ENCODE assay signal across 11 mouse cellular contexts in the genomic region with DNA sequence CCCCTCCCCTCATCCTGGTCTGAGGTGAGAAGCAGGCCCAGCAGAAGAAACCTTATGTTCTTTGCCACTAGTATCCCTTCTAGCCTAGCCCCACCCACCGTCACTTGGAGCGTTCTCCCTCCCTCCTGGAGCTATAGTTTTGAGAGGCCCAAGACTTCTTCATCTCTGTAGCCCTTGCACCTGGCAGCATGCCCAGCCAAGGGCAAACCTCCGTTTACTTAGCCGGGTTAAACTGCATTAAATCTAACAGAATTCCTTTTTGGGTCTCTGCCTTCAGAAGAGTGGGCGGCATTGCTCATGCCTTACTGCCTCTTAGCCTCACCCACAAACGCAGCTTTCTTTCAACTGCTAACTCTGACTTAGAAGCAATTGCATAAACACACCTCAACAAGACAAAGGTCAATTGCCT.
DNase-seq lines count a peak whose midpoint lies in the region; ATAC-seq and TF ChIP-seq lines count a peak whose summit lies in the region.
"Had no signal": no experiment of that assay in that cellular context is flagged by ENCODE, and none has a peak within 500 bp of the region (broad histone marks: within the 10 kb centered on the region; RNA-seq: fewer than 3 reads in every experiment).

No protein-coding gene starts in this region.

- H3K4me2 ChIP-seq in limb, embryonic 14.5 days (replicated peaks; ENCODE audit: low read depth, low read length, severe bottlenecking), result no peak overlapping the region
- H3K4me2 ChIP-seq: embryonic facial prominence, embryonic 15.5 days had no signal

- 32% methylated on average over 6 of the region's 6 CpGs for WGBS in limb, embryonic 14.5 days

- TF ChIP-seq POLR2A in limb, embryonic 14.5 days (IDR thresholded peaks at IDR 0.05; ENCODE audit: borderline replicate concordance, extremely low read depth, insufficient read depth, insufficient read length), result no peak

- peak; percentile 65 for DNase-seq in 3T3-L1 (ENCODE audit: low read depth, low spot score)
- DNase-seq in ES-CJ7 (ENCODE audit: low read depth, low spot score), result peak; percentile 33
- peak; percentile 14 for DNase-seq in kidney, adult 11 months
- DNase-seq in limb, embryonic 14.5 days (ENCODE audit: low spot score), result peak; percentile 40
- DNase-seq in spleen, postnatal 14 days (ENCODE audit: low spot score in 2 of 2), result no peak
- no peak for DNase-seq in gastrocnemius, postnatal 36 days
- no peak for DNase-seq in spleen, postnatal 4 days (ENCODE audit: low spot score in 2 of 2)
- DNase-seq: gastrocnemius, postnatal 14 days; heart, postnatal 36 days had no signal

- 0 out of 2 replicates have a peak, but pooled peaks have one; percentile 30 for ATAC-seq in limb, embryonic 14.5 days (ENCODE audit: low FRiP score, low read depth)

- H3K4me1 ChIP-seq in limb, embryonic 14.5 days (ENCODE audit: control insufficient read depth, insufficient read depth, low read length), result no peaks in the 10 kb centered on the region
- H3K4me1 ChIP-seq: embryonic facial prominence, embryonic 15.5 days had no signal

- no peaks in the 10 kb centered on the region for H3K36me3 ChIP-seq in limb, embryonic 14.5 days (ENCODE audit: control insufficient read depth, insufficient read depth, low read length)
- H3K36me3 ChIP-seq: embryonic facial prominence, embryonic 15.5 days had no signal

- H3K27me3 ChIP-seq in limb, embryonic 14.5 days (ENCODE audit: control insufficient read depth, insufficient read depth, low read length), result no peaks in the 10 kb centered on the region
- H3K27me3 ChIP-seq: embryonic facial prominence, embryonic 15.5 days had no signal

- no peak overlapping the region for H3K4me3 ChIP-seq in limb, embryonic 14.5 days (replicated peaks; ENCODE audit: low read length)
- H3K4me3 ChIP-seq: embryonic facial prominence, embryonic 15.5 days; left cerebral cortex, adult 2 months had no signal

- no peak overlapping the region for H3K9ac ChIP-seq in limb, embryonic 14.5 days (ENCODE audit: low read depth, low read length, severe bottlenecking)
- H3K9ac ChIP-seq: embryonic facial prominence, embryonic 15.5 days had no signal

- intact Hi-C loops in gastrocnemius, postnatal 36 days (cut with DNase I), result no loop called here

- no peaks in the 10 kb centered on the region for H3K9me3 ChIP-seq in limb, embryonic 14.5 days (ENCODE audit: control insufficient read depth, low read length)
- H3K9me3 ChIP-seq: embryonic facial prominence, embryonic 15.5 days had no signal

- no peak overlapping the region for H3K27ac ChIP-seq in limb, embryonic 14.5 days (replicated peaks; ENCODE audit: low read depth, low read length)
- H3K27ac ChIP-seq: embryonic facial prominence, embryonic 15.5 days; left cerebral cortex, adult 2 months had no signal

Comparison
In these comparisons a context has a peak if more than half of its experiments do, and no peak if none do; other contexts are left out.
1. DNase-seq: peak in 3T3-L1 (single experiment), ES-CJ7 (single experiment), kidney, adult 11 months (single experiment) and limb, embryonic 14.5 days (single experiment); none in spleen, postnatal 14 days (0 of 2), gastrocnemius, postnatal 36 days (0 of 2) and spleen, postnatal 4 days (0 of 2).